Mouse (Mus musculus): ENCODE data around the gene Pfdn6. TPM values are rescaled to one million over a fixed set of nuclear protein-coding genes. Genes with fewer than 3 reads are reported as not detected.
A peak's percentile ranks its signal among the peaks of the same experiment; 100 is the strongest.

Gene Pfdn6
- polyA plus RNA-seq, 1 experiment from 2014 or later: 152 TPM

DNA sequence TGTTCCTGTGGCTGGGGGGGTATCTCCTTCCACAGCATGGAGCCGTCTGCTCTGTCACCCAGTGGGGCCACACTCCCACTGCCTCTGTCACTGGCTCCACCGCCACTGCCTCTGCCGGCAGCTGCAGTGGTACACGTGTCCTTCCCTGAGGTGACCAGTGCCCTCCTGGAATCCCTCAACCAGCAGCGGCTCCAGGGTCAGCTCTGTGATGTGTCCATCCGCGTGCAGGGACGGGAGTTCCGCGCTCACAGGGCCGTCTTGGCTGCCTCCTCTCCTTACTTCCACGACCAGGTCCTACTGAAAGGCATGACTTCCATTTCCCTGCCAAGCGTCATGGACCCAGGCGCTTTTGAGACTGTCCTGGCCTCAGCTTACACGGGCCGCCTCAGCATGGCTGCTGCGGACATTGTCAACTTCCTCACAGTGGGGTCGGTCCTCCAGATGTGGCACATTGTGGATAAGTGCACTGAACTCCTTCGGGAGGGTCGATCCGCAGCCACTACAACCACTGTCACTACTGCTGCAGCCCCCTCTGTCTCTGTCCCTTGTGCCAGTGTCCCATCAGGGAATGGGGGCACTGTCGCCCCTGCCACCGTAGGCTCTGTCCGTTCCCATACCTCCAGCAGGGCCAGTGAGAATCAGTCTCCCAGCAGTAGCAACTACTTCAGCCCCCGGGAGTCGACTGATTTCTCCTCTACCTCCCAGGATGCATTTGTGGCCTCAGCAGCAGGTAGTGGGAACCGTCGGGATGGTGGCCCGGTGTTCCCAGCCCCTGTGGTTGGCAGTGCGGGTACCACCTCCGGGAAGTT, 23.1 kb downstream of the Pfdn6 start:
- WGBS: 75% methylated on average over 31 of the region's 31 CpGs
- peak overlapping the region; percentile 48 for H3K4me3 ChIP-seq (ENCODE audit: low read depth, low read length)
- no peaks in the 10 kb centered on the region for H3K27me3 ChIP-seq (ENCODE audit: control insufficient read depth, insufficient read depth, low read length)
- no peaks in the 10 kb centered on the region for H3K9me3 ChIP-seq (ENCODE audit: control insufficient read depth, low read depth, low read length)
- H3K27ac ChIP-seq (ENCODE audit: low read length): no peak overlapping the region; the same call in 1 of the 2 replicates
- peaks cover 24% of the 10 kb centered on the region for H3K36me3 ChIP-seq (ENCODE audit: control insufficient read depth, insufficient read depth, low read length)
- peaks cover 18% of the 10 kb centered on the region for H3K4me1 ChIP-seq (ENCODE audit: control insufficient read depth, insufficient read depth, low read length)
- no peak for ATAC-seq (ENCODE audit: insufficient number of reproducible peaks, insufficient read depth, low FRiP score, low read depth)
- peak overlapping the region; percentile 11; the same call in 1 of the 2 replicates for H3K9ac ChIP-seq (replicated peaks; ENCODE audit: low read depth, low read length)
- H3K4me2 ChIP-seq (replicated peaks; ENCODE audit: low read depth, low read length): peak overlapping the region; percentile 42

DNA sequence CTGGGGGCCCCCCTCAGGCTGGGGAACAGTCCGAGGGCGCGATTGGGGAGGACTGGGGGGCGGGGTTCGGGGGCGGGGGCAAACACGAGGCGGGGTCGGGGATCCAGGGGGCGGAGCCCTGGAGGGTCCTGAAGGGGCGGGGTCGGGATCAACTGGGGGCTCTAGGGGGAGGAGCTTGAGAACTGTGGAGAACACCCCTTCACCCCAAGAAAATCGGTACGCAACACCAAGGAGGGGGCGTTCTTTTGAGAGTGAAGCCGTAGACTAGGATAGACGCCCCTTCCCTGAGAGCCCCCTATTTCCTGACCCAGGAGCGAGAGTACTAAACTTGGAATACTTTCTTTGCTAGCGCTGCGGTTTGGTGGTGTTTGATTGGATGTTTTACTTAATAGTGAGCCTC, 23.8 kb downstream of the Pfdn6 start:
- no peaks in the 10 kb centered on the region for H3K27me3 ChIP-seq (ENCODE audit: control insufficient read depth, insufficient read depth, low read length)
- H3K4me1 ChIP-seq (ENCODE audit: control insufficient read depth, insufficient read depth, low read length): peaks cover 18% of the 10 kb centered on the region
- H3K9ac ChIP-seq (replicated peaks; ENCODE audit: low read depth, low read length): peak overlapping the region; percentile 11; the same call in 1 of the 2 replicates
- peak overlapping the region; percentile 42 for H3K4me2 ChIP-seq (replicated peaks; ENCODE audit: low read depth, low read length)
- peaks cover 32% of the 10 kb centered on the region for H3K36me3 ChIP-seq (ENCODE audit: control insufficient read depth, insufficient read depth, low read length)
- H3K9me3 ChIP-seq (ENCODE audit: control insufficient read depth, low read depth, low read length): no peaks in the 10 kb centered on the region
- ATAC-seq (ENCODE audit: insufficient number of reproducible peaks, insufficient read depth, low FRiP score, low read depth): no peak
- H3K4me3 ChIP-seq (ENCODE audit: low read depth, low read length): peak overlapping the region; percentile 48
- WGBS: under 1% methylated on average over 15 of the region's 20 CpGs
- peak overlapping the region; percentile 81 for H3K27ac ChIP-seq (ENCODE audit: low read length)

DNA sequence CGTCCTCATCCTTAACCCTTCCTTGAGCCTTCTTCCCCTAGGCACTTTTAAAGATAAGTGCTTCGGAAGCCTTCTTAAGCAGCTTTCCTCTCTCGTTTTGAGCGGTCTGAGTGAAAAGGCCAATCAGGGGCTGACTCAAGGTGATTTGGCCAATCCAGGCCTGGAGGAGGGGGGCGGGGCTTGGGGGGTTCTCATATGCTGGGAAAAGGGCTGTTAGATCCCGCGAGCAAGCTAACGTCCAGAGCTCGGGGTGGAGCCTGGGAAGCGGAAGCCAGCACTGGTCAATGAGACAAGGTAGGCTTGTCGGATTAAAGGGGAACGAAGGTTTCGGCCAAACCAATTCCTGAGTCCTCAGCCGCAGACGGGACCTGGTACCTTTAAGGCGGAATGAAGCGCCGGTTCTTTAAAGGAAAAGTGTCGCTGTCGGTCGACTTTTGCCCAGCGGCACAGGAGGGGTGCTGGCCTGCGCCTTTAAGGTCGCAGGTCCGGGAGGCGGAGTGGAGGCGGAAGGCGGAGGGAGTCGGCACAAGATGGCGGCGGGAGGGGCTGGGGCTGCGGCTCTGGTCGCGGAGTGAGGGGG, 24.4 kb downstream of the Pfdn6 start, which contains the start of the genes Tapbp and Zbtb22:
TSS of gene Tapbp (plus strand) at position 229 of the 580 bp plus-strand sequence.
TSS of gene Zbtb22 (plus strand) at position 234 of the 580 bp plus-strand sequence.
- H3K4me3 ChIP-seq (ENCODE audit: low read depth, low read length): peak within 1 kb of the TSS; percentile 48
- H3K9me3 ChIP-seq (ENCODE audit: control insufficient read depth, low read depth, low read length): no peaks in the 10 kb centered on the region
- H3K27ac ChIP-seq (ENCODE audit: low read length): peak within 1 kb of the TSS; percentile 81
- H3K36me3 ChIP-seq (ENCODE audit: control insufficient read depth, insufficient read depth, low read length): peaks cover 37% of the 10 kb centered on the region
- peak within 1 kb of the TSS; percentile 42 for H3K4me2 ChIP-seq (replicated peaks; ENCODE audit: low read depth, low read length)
- peak within 1 kb of the TSS; percentile 11; the same call in 1 of the 2 replicates for H3K9ac ChIP-seq (replicated peaks; ENCODE audit: low read depth, low read length)
- no peaks in the 10 kb centered on the region for H3K27me3 ChIP-seq (ENCODE audit: control insufficient read depth, insufficient read depth, low read length)
- peaks cover 18% of the 10 kb centered on the region for H3K4me1 ChIP-seq (ENCODE audit: control insufficient read depth, insufficient read depth, low read length)
- under 1% methylated on average over 34 of the region's 34 CpGs for WGBS
- peak; percentile 91 for ATAC-seq (ENCODE audit: insufficient number of reproducible peaks, insufficient read depth, low FRiP score, low read depth)

DNA sequence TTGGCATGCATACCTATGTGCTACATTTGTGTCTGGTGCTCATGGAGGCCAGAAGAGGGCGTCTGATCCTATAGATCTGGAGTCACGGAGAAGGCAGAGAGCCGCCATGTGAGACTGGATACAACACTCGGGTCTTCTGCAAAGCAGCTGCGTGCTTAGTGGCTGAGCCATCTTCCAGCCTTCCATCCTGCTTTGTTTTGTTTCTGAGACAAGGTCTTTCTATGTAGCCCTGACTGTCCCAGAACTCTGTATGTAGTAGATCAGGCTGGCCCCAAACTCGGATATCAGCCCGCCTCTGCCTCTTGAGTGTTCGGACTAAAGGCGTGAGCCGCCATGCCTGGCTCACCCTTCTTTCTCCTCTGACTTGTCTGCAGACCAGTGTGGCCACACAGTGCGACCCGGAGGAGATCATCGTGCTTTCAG, 25.2 kb downstream of the Pfdn6 start:
- no peaks in the 10 kb centered on the region for H3K9me3 ChIP-seq (ENCODE audit: control insufficient read depth, low read depth, low read length)
- H3K4me2 ChIP-seq (replicated peaks; ENCODE audit: low read depth, low read length): peak overlapping the region; percentile 42; the same call in 1 of the 2 replicates
- H3K27ac ChIP-seq (ENCODE audit: low read length): no peak overlapping the region
- H3K27me3 ChIP-seq (ENCODE audit: control insufficient read depth, insufficient read depth, low read length): no peaks in the 10 kb centered on the region
- H3K4me3 ChIP-seq (ENCODE audit: low read depth, low read length): no peak overlapping the region; the same call in 1 of the 2 replicates
- ATAC-seq (ENCODE audit: insufficient number of reproducible peaks, insufficient read depth, low FRiP score, low read depth): no peak
- H3K4me1 ChIP-seq (ENCODE audit: control insufficient read depth, insufficient read depth, low read length): peaks cover 23% of the 10 kb centered on the region
- no peak overlapping the region for H3K9ac ChIP-seq (replicated peaks; ENCODE audit: low read depth, low read length)
- H3K36me3 ChIP-seq (ENCODE audit: control insufficient read depth, insufficient read depth, low read length): peaks cover 37% of the 10 kb centered on the region
- WGBS: 70% methylated on average over 13 of the region's 13 CpGs

DNA sequence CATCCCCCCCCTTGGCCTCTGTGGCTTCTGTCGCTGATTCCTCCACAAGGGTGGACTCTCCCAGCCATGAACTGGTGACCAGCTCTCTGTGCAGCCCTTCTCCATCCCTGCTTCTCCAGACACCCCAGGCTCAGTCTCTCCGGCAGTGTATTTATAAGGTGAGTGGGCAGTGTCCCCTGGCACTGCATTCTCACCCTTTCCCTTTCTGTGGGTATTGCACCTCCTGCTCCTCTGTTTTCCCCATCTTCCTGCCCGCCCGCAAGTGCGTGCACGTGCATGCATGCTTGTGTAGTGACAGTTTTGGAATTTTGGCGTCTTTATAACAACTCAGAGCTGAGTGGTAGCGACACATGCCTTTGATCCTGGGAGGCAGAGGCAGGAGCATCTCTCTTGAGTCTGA, 26.2 kb downstream of the Pfdn6 start:
- peaks cover 19% of the 10 kb centered on the region for H3K4me1 ChIP-seq (ENCODE audit: control insufficient read depth, insufficient read depth, low read length)
- no peaks in the 10 kb centered on the region for H3K27me3 ChIP-seq (ENCODE audit: control insufficient read depth, insufficient read depth, low read length)
- H3K36me3 ChIP-seq (ENCODE audit: control insufficient read depth, insufficient read depth, low read length): peaks cover 37% of the 10 kb centered on the region
- no peak for ATAC-seq (ENCODE audit: insufficient number of reproducible peaks, insufficient read depth, low FRiP score, low read depth)
- no peak overlapping the region for H3K27ac ChIP-seq (ENCODE audit: low read length)
- WGBS: 97% methylated on average over 8 of the region's 8 CpGs
- no peak overlapping the region for H3K4me3 ChIP-seq (ENCODE audit: low read depth, low read length)
- H3K9ac ChIP-seq (replicated peaks; ENCODE audit: low read depth, low read length): no peak overlapping the region
- H3K9me3 ChIP-seq (ENCODE audit: control insufficient read depth, low read depth, low read length): no peaks in the 10 kb centered on the region
- H3K4me2 ChIP-seq (replicated peaks; ENCODE audit: low read depth, low read length): no peak overlapping the region

DNA sequence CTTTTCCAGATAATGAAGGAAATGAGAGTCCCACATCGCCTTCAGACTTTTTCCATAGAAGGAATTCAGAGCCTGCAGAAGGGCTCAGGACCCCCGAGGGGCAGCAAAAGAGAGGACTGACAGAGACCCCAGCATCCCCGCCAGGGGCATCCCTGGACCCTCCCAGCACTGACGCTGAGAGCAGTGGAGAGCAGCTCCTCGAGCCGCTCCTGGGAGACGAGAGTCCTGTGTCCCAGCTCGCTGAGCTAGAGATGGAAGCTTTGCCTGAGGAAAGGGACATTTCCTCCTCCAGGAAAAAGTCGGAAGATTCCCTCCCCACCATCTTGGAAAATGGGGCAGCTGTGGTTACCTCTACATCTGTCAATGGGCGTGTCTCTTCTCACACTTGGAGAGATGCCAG, 26.9 kb downstream of the Pfdn6 start:
- H3K36me3 ChIP-seq (ENCODE audit: control insufficient read depth, insufficient read depth, low read length): peaks cover 37% of the 10 kb centered on the region
- 94% methylated on average over 10 of the region's 10 CpGs for WGBS
- H3K27me3 ChIP-seq (ENCODE audit: control insufficient read depth, insufficient read depth, low read length): no peaks in the 10 kb centered on the region
- no peak overlapping the region for H3K9ac ChIP-seq (replicated peaks; ENCODE audit: low read depth, low read length)
- H3K4me3 ChIP-seq (ENCODE audit: low read depth, low read length): no peak overlapping the region
- no peak overlapping the region for H3K27ac ChIP-seq (ENCODE audit: low read length)
- ATAC-seq (ENCODE audit: insufficient number of reproducible peaks, insufficient read depth, low FRiP score, low read depth): no peak
- peaks cover 16% of the 10 kb centered on the region for H3K4me1 ChIP-seq (ENCODE audit: control insufficient read depth, insufficient read depth, low read length)
- H3K4me2 ChIP-seq (replicated peaks; ENCODE audit: low read depth, low read length): no peak overlapping the region
- no peaks in the 10 kb centered on the region for H3K9me3 ChIP-seq (ENCODE audit: control insufficient read depth, low read depth, low read length)

DNA sequence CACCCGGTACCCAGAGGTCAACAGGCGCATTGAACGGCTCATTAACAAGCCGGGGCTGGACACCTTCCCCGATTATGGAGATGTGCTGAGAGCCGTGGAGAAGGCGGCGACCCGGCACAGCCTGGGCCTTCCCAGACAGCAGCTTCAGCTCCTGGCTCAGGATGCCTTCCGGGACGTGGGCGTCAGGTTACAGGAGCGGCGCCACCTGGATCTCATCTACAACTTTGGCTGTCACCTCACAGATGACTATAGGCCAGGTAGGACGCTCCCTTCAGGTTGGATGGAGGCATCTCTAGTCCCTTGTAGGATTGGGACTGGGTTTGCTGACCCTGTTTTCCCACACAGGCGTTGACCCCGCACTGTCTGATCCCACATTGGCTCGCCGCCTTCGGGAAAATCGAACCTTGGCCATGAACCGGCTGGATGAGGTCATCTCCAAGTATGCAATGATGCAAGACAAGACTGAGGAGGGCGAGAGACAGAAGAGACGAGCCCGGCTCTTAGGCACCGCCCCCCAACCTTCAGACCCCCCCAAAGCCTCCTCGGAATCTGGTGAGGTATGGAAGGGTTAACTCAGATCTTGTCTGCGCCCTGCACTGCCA, 28.2 kb downstream of the Pfdn6 start:
- no peak overlapping the region for H3K4me3 ChIP-seq (ENCODE audit: low read depth, low read length)
- H3K4me2 ChIP-seq (replicated peaks; ENCODE audit: low read depth, low read length): no peak overlapping the region
- no peaks in the 10 kb centered on the region for H3K9me3 ChIP-seq (ENCODE audit: control insufficient read depth, low read depth, low read length)
- no peak overlapping the region for H3K9ac ChIP-seq (replicated peaks; ENCODE audit: low read depth, low read length)
- ATAC-seq (ENCODE audit: insufficient number of reproducible peaks, insufficient read depth, low FRiP score, low read depth): no peak
- H3K27me3 ChIP-seq (ENCODE audit: control insufficient read depth, insufficient read depth, low read length): no peaks in the 10 kb centered on the region
- no peak overlapping the region for H3K27ac ChIP-seq (ENCODE audit: low read length)
- 86% methylated on average over 28 of the region's 28 CpGs for WGBS
- peaks cover 17% of the 10 kb centered on the region for H3K4me1 ChIP-seq (ENCODE audit: control insufficient read depth, insufficient read depth, low read length)
- peaks cover 37% of the 10 kb centered on the region for H3K36me3 ChIP-seq (ENCODE audit: control insufficient read depth, insufficient read depth, low read length)

DNA sequence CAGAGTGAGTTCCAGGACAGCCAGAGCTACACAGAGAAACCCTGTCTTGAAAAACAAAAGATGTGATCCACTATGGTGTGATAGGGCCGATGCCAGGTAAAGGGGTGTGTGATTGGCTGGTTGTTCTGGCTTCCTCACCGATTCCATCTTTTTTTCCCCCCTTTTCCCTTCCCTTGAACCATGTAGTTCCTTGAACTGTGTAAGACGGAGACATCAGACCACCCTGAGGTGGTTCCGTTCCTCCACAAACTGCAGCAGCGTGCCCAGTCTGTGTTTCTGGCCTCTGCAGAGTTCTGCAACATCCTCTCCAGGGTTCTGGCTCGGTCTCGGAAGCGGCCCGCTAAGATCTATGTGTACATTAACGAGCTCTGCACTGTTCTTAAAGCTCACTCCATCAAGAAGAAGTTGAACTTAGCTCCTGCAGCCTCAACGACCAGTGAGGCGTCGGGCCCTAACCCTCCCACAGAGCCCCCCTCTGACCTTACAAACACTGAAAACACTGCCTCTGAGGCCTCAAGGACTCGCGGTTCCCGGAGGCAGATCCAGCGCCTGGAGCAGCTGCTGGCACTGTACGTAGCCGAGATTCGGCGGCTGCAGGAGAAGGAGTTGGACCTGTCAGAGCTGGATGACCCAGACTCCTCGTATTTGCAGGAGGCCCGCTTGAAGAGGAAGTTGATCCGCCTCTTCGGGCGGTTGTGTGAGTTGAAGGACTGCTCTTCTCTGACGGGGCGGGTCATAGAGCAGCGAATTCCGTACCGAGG, 28.9 kb downstream of the Pfdn6 start:
- no peaks in the 10 kb centered on the region for H3K9me3 ChIP-seq (ENCODE audit: control insufficient read depth, low read depth, low read length)
- no peak overlapping the region for H3K4me3 ChIP-seq (ENCODE audit: low read depth, low read length)
- 88% methylated on average over 31 of the region's 31 CpGs for WGBS
- peaks cover 37% of the 10 kb centered on the region for H3K36me3 ChIP-seq (ENCODE audit: control insufficient read depth, insufficient read depth, low read length)
- no peaks in the 10 kb centered on the region for H3K27me3 ChIP-seq (ENCODE audit: control insufficient read depth, insufficient read depth, low read length)
- H3K4me1 ChIP-seq (ENCODE audit: control insufficient read depth, insufficient read depth, low read length): peaks cover 14% of the 10 kb centered on the region
- no peak for ATAC-seq (ENCODE audit: insufficient number of reproducible peaks, insufficient read depth, low FRiP score, low read depth)
- H3K27ac ChIP-seq (ENCODE audit: low read length): no peak overlapping the region
- H3K4me2 ChIP-seq (replicated peaks; ENCODE audit: low read depth, low read length): no peak overlapping the region
- H3K9ac ChIP-seq (replicated peaks; ENCODE audit: low read depth, low read length): no peak overlapping the region
